Mouse (Mus musculus) thymus, adult 2 months (tissue): ENCODE results near the gene Afm.

Source experiments
- CTCF ChIP-seq: fragments of 200-500 bp; IDR thresholded peaks from 2 replicates; pipeline ENCODE4 v1.5.1; 2012; ENCODE audit warnings: mild to moderate bottlenecking, control low read depth, low read length, moderate library complexity, borderline replicate concordance; ENCODE audit not compliant: control insufficient read depth, poor library complexity, insufficient read depth; ENCODE audit errors: extremely low read depth
- POLR2A ChIP-seq: fragments of 200-500 bp; IDR thresholded peaks from 2 replicates; pipeline ENCODE4 v1.6.1; 2012; ENCODE audit warnings: mild to moderate bottlenecking, low read length, control low read depth, moderate library complexity; ENCODE audit not compliant: control insufficient read depth, poor library complexity, insufficient read depth; ENCODE audit errors: extremely low read depth

- TF ChIP-seq POLR2A (no peak), CTCF (no peak)
These were observed 46.5 kb downstream of the Afm start for GRCm38 (mm10) chr5:90565205-90565604.
